In the genomic region with DNA sequence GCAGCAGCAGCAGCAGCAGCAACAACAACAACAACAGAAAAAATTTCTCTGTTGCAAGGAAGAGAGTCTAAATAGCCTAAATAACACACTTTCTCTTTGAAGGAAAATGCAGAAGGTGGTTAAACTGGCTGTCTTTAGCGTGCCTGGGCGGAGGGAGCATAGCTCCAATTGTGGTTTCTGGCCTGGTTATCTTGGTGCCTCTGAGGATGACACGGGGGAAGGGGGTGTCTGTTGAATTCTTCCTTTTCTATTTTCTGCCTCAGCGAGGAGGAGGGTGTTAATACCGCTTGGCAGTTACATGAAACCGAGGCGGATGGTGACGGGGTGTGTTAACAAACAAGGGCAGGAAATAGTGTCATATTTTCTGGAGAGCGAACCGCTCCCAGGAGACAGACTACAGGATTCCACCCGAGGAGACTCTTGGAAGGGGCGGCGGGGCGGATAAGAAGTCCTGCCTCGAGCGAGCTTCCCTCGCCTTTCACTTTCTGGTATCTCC, we compare ENCODE assay signal across 8 mouse cellular contexts. TPM values are rescaled to one million over a fixed set of nuclear protein-coding genes. Genes with fewer than 3 reads are reported as not detected.
DNase-seq lines count a peak whose midpoint lies in the region; ATAC-seq and TF ChIP-seq lines count a peak whose summit lies in the region.

No protein-coding gene starts in this region.

- 51% methylated on average over 17 of the region's 17 CpGs for WGBS in forebrain, embryonic 11.5 days
- 12% methylated on average over 17 of the region's 17 CpGs for WGBS in heart, embryonic 14.5 days
- 6% methylated on average over 17 of the region's 17 CpGs for WGBS in kidney, postnatal 0 days
- 24% methylated on average over 17 of the region's 17 CpGs for WGBS in liver, embryonic 11.5 days

- H3K36me3 ChIP-seq in forebrain, embryonic 11.5 days (ENCODE audit: control insufficient read depth, insufficient read depth, low read length) = no peaks in the 10 kb centered on the region
- no peaks in the 10 kb centered on the region for H3K36me3 ChIP-seq in heart, embryonic 14.5 days (ENCODE audit: control insufficient read depth, insufficient read depth, low read length)
- H3K36me3 ChIP-seq in kidney, postnatal 0 days (ENCODE audit: insufficient read depth, low read length) = no peaks in the 10 kb centered on the region
- H3K36me3 ChIP-seq in liver, embryonic 11.5 days (ENCODE audit: control insufficient read depth, insufficient read depth, low read length) = no peaks in the 10 kb centered on the region
- no peaks in the 10 kb centered on the region for H3K36me3 ChIP-seq in myocyte (ENCODE audit: control insufficient read depth, insufficient read depth)

- no peak overlapping the region for H3K27ac ChIP-seq in forebrain, embryonic 11.5 days (ENCODE audit: low read depth, low read length)
- H3K27ac ChIP-seq in heart, embryonic 14.5 days (replicated peaks in 1 of 2; ENCODE audit: control insufficient read depth in 1 of 2, insufficient read depth in 1 of 2, low read depth in 2 of 2, low read length in 2 of 2) = peak overlapping the region; percentile 42 to 58; a peak in 3 of 4 replicates
- 0 out of 2 replicates have a peak overlapping the region, but pooled peaks have one; percentile 33 for H3K27ac ChIP-seq in kidney, postnatal 0 days
- H3K27ac ChIP-seq in liver, embryonic 11.5 days (ENCODE audit: low read depth, low read length) = no peak overlapping the region

- no peak for TF ChIP-seq POLR2A in myocyte (IDR thresholded peaks at IDR 0.05; ENCODE audit: insufficient read length, low read depth)

- no peaks in the 10 kb centered on the region for H3K4me1 ChIP-seq in forebrain, embryonic 11.5 days (replicated peaks; ENCODE audit: control insufficient read depth, insufficient read depth, low read length)
- H3K4me1 ChIP-seq in heart, embryonic 14.5 days (ENCODE audit: control insufficient read depth in 2 of 2, insufficient read depth in 2 of 2, low read length in 2 of 2) = peaks cover 5 to 8% of the 10 kb centered on the region in 2 experiments; a peak in 3 of 4 replicates
- H3K4me1 ChIP-seq in kidney, postnatal 0 days (replicated peaks; ENCODE audit: insufficient read depth, low read length) = no peaks in the 10 kb centered on the region; the same call in 1 of the 2 replicates
- H3K4me1 ChIP-seq in liver, embryonic 11.5 days (replicated peaks; ENCODE audit: control insufficient read depth, insufficient read depth, low read length) = no peaks in the 10 kb centered on the region

- no peaks in the 10 kb centered on the region for H3K79me2 ChIP-seq in myocyte (ENCODE audit: control insufficient read depth, insufficient read depth)

- H3K27me3 ChIP-seq in forebrain, embryonic 11.5 days (ENCODE audit: control insufficient read depth, insufficient read depth, low read length) = no peaks in the 10 kb centered on the region
- H3K27me3 ChIP-seq in heart, embryonic 14.5 days (ENCODE audit: control insufficient read depth, insufficient read depth, low read length) = no peaks in the 10 kb centered on the region
- no peaks in the 10 kb centered on the region for H3K27me3 ChIP-seq in kidney, postnatal 0 days (ENCODE audit: insufficient read depth, low read length)
- no peaks in the 10 kb centered on the region for H3K27me3 ChIP-seq in liver, embryonic 11.5 days (replicated peaks; ENCODE audit: control insufficient read depth, insufficient read depth, low read length)
- H3K27me3 ChIP-seq in myocyte (ENCODE audit: control insufficient read depth, insufficient read depth, insufficient read length) = no peaks in the 10 kb centered on the region

- H3K4me2 ChIP-seq in forebrain, embryonic 11.5 days (ENCODE audit: low read depth, low read length, severe bottlenecking) = peak overlapping the region; percentile 3; the same call in 1 of the 2 replicates
- peak overlapping the region; percentile 87 for H3K4me2 ChIP-seq in heart, embryonic 14.5 days (ENCODE audit: low read length)
- H3K4me2 ChIP-seq in kidney, postnatal 0 days (ENCODE audit: low read length) = peak overlapping the region; percentile 67
- peak overlapping the region; percentile 71 for H3K4me2 ChIP-seq in liver, embryonic 11.5 days
- H3K4me2 ChIP-seq in myocyte (ENCODE audit: low read depth) = peak overlapping the region; percentile 99

- peak; percentile 50 for DNase-seq in CD4-positive, CD25-positive, alpha-beta regulatory T cell, adult 2 months (ENCODE audit: low read depth, low spot score)
- peak; percentile 46 for DNase-seq in T-cell, adult 2 months (ENCODE audit: low spot score)
- no peak for DNase-seq in forebrain, embryonic 11.5 days (ENCODE audit: low spot score)
- peak; percentile 70 for DNase-seq in kidney, postnatal 0 days (ENCODE audit: low spot score)
- DNase-seq in liver, embryonic 11.5 days (ENCODE audit: low spot score) = no peak
- DNase-seq in spleen, adult 12 weeks (ENCODE audit: low spot score) = no peak

- no peak overlapping the region for H3ac ChIP-seq in myocyte (ENCODE audit: control insufficient read depth, insufficient read length)

- no peak for ATAC-seq in forebrain, embryonic 11.5 days (replicated peaks; ENCODE audit: low FRiP score)
- ATAC-seq in heart, embryonic 14.5 days (ENCODE audit: insufficient number of reproducible peaks, insufficient read depth, low FRiP score, low read depth) = peak; percentile 27; the same call in 1 of the 2 replicates
- ATAC-seq in kidney, postnatal 0 days (replicated peaks; ENCODE audit: low FRiP score, low read depth) = no peak
- peak; percentile 64 for ATAC-seq in liver, embryonic 11.5 days (replicated peaks; ENCODE audit: low FRiP score)

- no peak for TF ChIP-seq CTCF in kidney, postnatal 0 days (IDR thresholded peaks at IDR 0.05; ENCODE audit: low read depth)

- H3K9ac ChIP-seq in forebrain, embryonic 11.5 days (ENCODE audit: low read length) = no peak overlapping the region
- H3K9ac ChIP-seq in heart, embryonic 14.5 days (ENCODE audit: low read length) = peak overlapping the region; percentile 67
- H3K9ac ChIP-seq in kidney, postnatal 0 days (ENCODE audit: low read depth, low read length) = peak overlapping the region; percentile 43; the same call in 1 of the 2 replicates
- no peak overlapping the region for H3K9ac ChIP-seq in liver, embryonic 11.5 days (ENCODE audit: low read depth, low read length)

- no peaks in the 10 kb centered on the region for H3K9me3 ChIP-seq in forebrain, embryonic 11.5 days (ENCODE audit: control insufficient read depth, low read length)
- no peaks in the 10 kb centered on the region for H3K9me3 ChIP-seq in heart, embryonic 14.5 days (ENCODE audit: control insufficient read depth, low read length)
- H3K9me3 ChIP-seq in kidney, postnatal 0 days (replicated peaks; ENCODE audit: low read length) = no peaks in the 10 kb centered on the region
- no peaks in the 10 kb centered on the region for H3K9me3 ChIP-seq in liver, embryonic 11.5 days (ENCODE audit: control insufficient read depth, low read length)

- no peak overlapping the region for H3K4me3 ChIP-seq in forebrain, embryonic 11.5 days (ENCODE audit: low read depth, low read length)
- peak overlapping the region; percentile 44 to 56 for H3K4me3 ChIP-seq in heart, embryonic 14.5 days (ENCODE audit: control insufficient read depth in 1 of 2, insufficient read depth in 1 of 2, low read depth in 1 of 2, low read length in 2 of 2)
- peak overlapping the region; percentile 39 for H3K4me3 ChIP-seq in kidney, postnatal 0 days (replicated peaks; ENCODE audit: low read depth, low read length)
- H3K4me3 ChIP-seq in liver, embryonic 11.5 days (ENCODE audit: low read depth, low read length) = peak overlapping the region; percentile 38
- peak overlapping the region; percentile 24 for H3K4me3 ChIP-seq in myocyte

TF ChIP-seq in myocyte, 11 proteins besides CTCF, POLR2A, EP300 and RAD21:
- no peak for TF ChIP-seq MAX (IDR thresholded peaks at IDR 0.05; ENCODE audit: low read depth)
- TF ChIP-seq POLR2AphosphoS2 (IDR thresholded peaks at IDR 0.05; ENCODE audit: insufficient read length, low read depth) = no peak
- 0 out of 2 replicates have a peak, but pooled peaks have one; percentile 21 for TF ChIP-seq CEBPB (IDR thresholded peaks at IDR 0.05; ENCODE audit: insufficient read depth, poor library complexity, severe bottlenecking)
- TF ChIP-seq MYOG (IDR thresholded peaks at IDR 0.05; ENCODE audit: control insufficient read depth in 1 of 3, insufficient read depth in 1 of 3, insufficient read length in 2 of 3, low read depth in 2 of 3) = peak in 1 of 3 experiments; percentile 33
- no peak for TF ChIP-seq TCF12 (IDR thresholded peaks at IDR 0.05; ENCODE audit: insufficient read depth, poor library complexity, severe bottlenecking)
- no peak for TF ChIP-seq E2F4 (IDR thresholded peaks at IDR 0.05; ENCODE audit: insufficient read depth)
- peak in 1 of 3 experiments; percentile 42 for TF ChIP-seq MYOD1 (IDR thresholded peaks at IDR 0.05; ENCODE audit: control insufficient read depth in 1 of 3, insufficient read length in 2 of 3, low read depth in 2 of 3)
- TF ChIP-seq TCF3 (IDR thresholded peaks at IDR 0.05; ENCODE audit: insufficient read length, low read depth) = no peak

RNA-seq across cellular contexts. Expression of a gene that starts 27.2 kb away (rescaled TPM):
- not detected in 2 replicates for polyA plus RNA-seq in forebrain, embryonic 11.5 days (2014; fragmentation: Nextera tagmentation; extraction: Ambion mirVana)
- not detected in 2 replicates for polyA plus RNA-seq in heart, embryonic 14.5 days (2014; fragmentation: Nextera tagmentation; extraction: Ambion mirVana)
- 0.45 TPM in 1 of 2 replicates, not detected in the other for polyA plus RNA-seq in kidney, postnatal 0 days (2015; fragmentation: Nextera tagmentation; extraction: Ambion mirVana)
- not detected in 2 replicates for polyA plus RNA-seq in liver, embryonic 11.5 days (2014; fragmentation: Nextera tagmentation; extraction: Ambion mirVana)
- polyA plus RNA-seq in myocyte (2012; fragmentation: generic; extraction: Trizol) = not detected

RNA-seq across cellular contexts. Expression of a gene that starts 34.2 kb away (rescaled TPM):
- polyA plus RNA-seq in forebrain, embryonic 11.5 days (2014; fragmentation: Nextera tagmentation; extraction: Ambion mirVana) = 4.8 and 4.9 TPM in 2 replicates
- polyA plus RNA-seq in heart, embryonic 14.5 days (2014; fragmentation: Nextera tagmentation; extraction: Ambion mirVana) = 5.7 and 6.7 TPM in 2 replicates
- polyA plus RNA-seq in kidney, postnatal 0 days (2015; fragmentation: Nextera tagmentation; extraction: Ambion mirVana) = 2.6 and 3.3 TPM in 2 replicates
- polyA plus RNA-seq in liver, embryonic 11.5 days (2014; fragmentation: Nextera tagmentation; extraction: Ambion mirVana) = 1.8 and 1.9 TPM in 2 replicates
- 1.5 TPM for polyA plus RNA-seq in myocyte (2012; fragmentation: generic; extraction: Trizol)

Comparison
In these comparisons a context has a peak if more than half of its experiments do, and no peak if none do; other contexts are left out.
1. DNase-seq: peak in CD4-positive, CD25-positive, alpha-beta regulatory T cell, adult 2 months (single experiment), T-cell, adult 2 months (single experiment) and kidney, postnatal 0 days (single experiment); none in forebrain, embryonic 11.5 days (single experiment), liver, embryonic 11.5 days (single experiment) and spleen, adult 12 weeks (single experiment).
2. ATAC-seq: peak in heart, embryonic 14.5 days (single experiment) and liver, embryonic 11.5 days (single experiment); none in forebrain, embryonic 11.5 days (single experiment) and kidney, postnatal 0 days (single experiment).
3. H3K27ac ChIP-seq: peak in heart, embryonic 14.5 days (2 of 2) and kidney, postnatal 0 days (single experiment); none in forebrain, embryonic 11.5 days (single experiment) and liver, embryonic 11.5 days (single experiment).
4. H3K4me2 ChIP-seq: peak in every context shown above with its lines; median percentile 99 in myocyte; 87 in heart, embryonic 14.5 days; 71 in liver, embryonic 11.5 days; 67 in kidney, postnatal 0 days; 3 in forebrain, embryonic 11.5 days.
5. H3K9ac ChIP-seq: peak in heart, embryonic 14.5 days (single experiment) and kidney, postnatal 0 days (single experiment); none in forebrain, embryonic 11.5 days (single experiment) and liver, embryonic 11.5 days (single experiment).